Mouse (Mus musculus): ENCODE measurements around the gene Slbp.

Slbp gene

GRCm38 (mm10) chr5:33651921-33652782 lies at the start of gene Slbp:
Gene Slbp (minus strand): TSS chr5:33652574.
- DNase-seq (ENCODE audit: low read depth, low spot score): peak; percentile 97

GRCm38 (mm10) chr5:33701832-33702231 lies 49.5 kb upstream of the Slbp start:
- DNase-seq (ENCODE audit: low read depth, low spot score): no peak

GRCm38 (mm10) chr5:33700010-33700409 lies 47.6 kb upstream of the Slbp start:
- no peak for DNase-seq (ENCODE audit: low read depth, low spot score)

GRCm38 (mm10) chr5:33698669-33699068 lies 46.3 kb upstream of the Slbp start:
- no peak for DNase-seq (ENCODE audit: low read depth, low spot score)

GRCm38 (mm10) chr5:33697947-33698512 lies 45.7 kb upstream of the Slbp start:
- DNase-seq (ENCODE audit: low read depth, low spot score): no peak

- DNase-seq (ENCODE audit: low read depth, low spot score): no peak
Measured at GRCm38 (mm10) chr5:33697534-33697933, 45.2 kb upstream of the Slbp start.

GRCm38 (mm10) chr5:33696430-33696829 lies 44.1 kb upstream of the Slbp start:
- no peak for DNase-seq (ENCODE audit: low read depth, low spot score)

- no peak for DNase-seq (ENCODE audit: low read depth, low spot score)
Measured at GRCm38 (mm10) chr5:33695718-33696121, 43.3 kb upstream of the Slbp start.

GRCm38 (mm10) chr5:33694848-33695717 lies 42.7 kb upstream of the Slbp start:
- DNase-seq (ENCODE audit: low read depth, low spot score): no peak

- no peak for DNase-seq (ENCODE audit: low read depth, low spot score)
Measured at GRCm38 (mm10) chr5:33694461-33694847, 42.1 kb upstream of the Slbp start.

GRCm38 (mm10) chr5:33692393-33692792 lies 40.0 kb upstream of the Slbp start:
- no peak for DNase-seq (ENCODE audit: low read depth, low spot score)

GRCm38 (mm10) chr5:33689852-33690645 lies 37.7 kb upstream of the Slbp start:
- no peak for DNase-seq (ENCODE audit: low read depth, low spot score)

GRCm38 (mm10) chr5:33689221-33689844 lies 37.0 kb upstream of the Slbp start:
- no peak for DNase-seq (ENCODE audit: low read depth, low spot score)

- no peak for DNase-seq (ENCODE audit: low read depth, low spot score)
Measured at GRCm38 (mm10) chr5:33688278-33689220, 36.2 kb upstream of the Slbp start.

- DNase-seq (ENCODE audit: low read depth, low spot score): no peak
Measured at GRCm38 (mm10) chr5:33687142-33687541, 34.8 kb upstream of the Slbp start.

GRCm38 (mm10) chr5:33684932-33685331 lies 32.6 kb upstream of the Slbp start:
- DNase-seq (ENCODE audit: low read depth, low spot score): no peak

GRCm38 (mm10) chr5:33683897-33684652 lies 31.7 kb upstream of the Slbp start:
- peak; percentile 39 for DNase-seq (ENCODE audit: low read depth, low spot score)

GRCm38 (mm10) chr5:33682963-33683362 lies 30.6 kb upstream of the Slbp start:
- no peak for DNase-seq (ENCODE audit: low read depth, low spot score)
